Mouse (Mus musculus): ENCODE data around the gene Clec9a.

DNA sequence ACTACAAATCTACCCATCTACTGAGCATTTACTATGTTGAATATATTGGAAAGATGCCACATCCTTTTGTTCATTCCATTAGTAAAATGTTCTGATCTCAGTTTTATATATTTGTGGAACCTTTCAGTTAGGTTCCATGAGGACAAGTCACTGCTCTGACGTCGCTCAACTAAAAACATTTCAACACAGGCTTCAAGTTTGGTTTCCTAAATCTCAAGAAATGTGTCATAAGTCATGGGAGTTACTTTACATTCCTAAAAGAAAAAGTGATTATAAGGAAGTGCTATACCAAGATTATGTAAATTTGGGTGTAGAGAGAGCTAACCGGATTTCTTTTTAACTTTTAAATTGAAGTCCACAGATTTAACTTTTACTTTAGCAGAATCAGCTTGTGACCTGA is 27.4 kb downstream of the Clec9a start:
- TF ChIP-seq CTCF (IDR thresholded peaks at IDR 0.05; ENCODE audit: insufficient read depth, low read length), result no peak
- no peak for TF ChIP-seq POLR2A (IDR thresholded peaks at IDR 0.05; ENCODE audit: borderline replicate concordance, extremely low read depth, low read depth, low read length)

Measured in lung, adult 2 months (tissue).